Mouse (Mus musculus): Measurements from ENCODE around the gene Arf6. TPM values are rescaled to one million over a fixed set of nuclear protein-coding genes. Genes with fewer than 3 reads are reported as not detected.
"Not testable (repeated sequence)": the region's sequence is repeated elsewhere in the genome, so short reads cannot be mapped to it uniquely, and the experiment has no call there.

The Arf6 gene
- total RNA-seq, 2 experiments from 2014 or later: 100 to 105 TPM

DNA sequence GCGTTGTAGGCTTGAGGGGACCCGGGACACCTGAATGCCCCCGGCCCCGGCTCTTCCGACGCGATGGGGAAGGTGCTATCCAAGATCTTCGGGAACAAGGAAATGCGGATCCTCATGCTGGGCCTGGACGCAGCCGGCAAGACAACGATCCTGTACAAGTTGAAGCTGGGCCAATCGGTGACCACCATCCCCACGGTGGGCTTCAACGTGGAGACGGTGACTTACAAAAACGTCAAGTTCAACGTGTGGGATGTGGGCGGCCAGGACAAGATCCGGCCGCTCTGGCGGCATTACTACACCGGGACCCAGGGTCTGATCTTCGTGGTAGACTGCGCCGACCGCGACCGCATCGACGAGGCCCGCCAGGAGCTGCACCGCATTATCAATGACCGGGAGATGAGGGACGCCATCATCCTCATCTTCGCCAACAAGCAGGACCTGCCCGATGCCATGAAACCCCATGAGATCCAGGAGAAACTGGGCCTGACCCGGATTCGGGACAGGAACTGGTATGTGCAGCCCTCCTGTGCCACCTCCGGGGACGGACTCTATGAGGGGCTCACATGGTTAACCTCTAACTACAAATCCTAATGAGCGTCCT, 881 bp downstream of the Arf6 start:
- no peak for DNase-seq (ENCODE audit: low spot score in 2 of 2)

DNA sequence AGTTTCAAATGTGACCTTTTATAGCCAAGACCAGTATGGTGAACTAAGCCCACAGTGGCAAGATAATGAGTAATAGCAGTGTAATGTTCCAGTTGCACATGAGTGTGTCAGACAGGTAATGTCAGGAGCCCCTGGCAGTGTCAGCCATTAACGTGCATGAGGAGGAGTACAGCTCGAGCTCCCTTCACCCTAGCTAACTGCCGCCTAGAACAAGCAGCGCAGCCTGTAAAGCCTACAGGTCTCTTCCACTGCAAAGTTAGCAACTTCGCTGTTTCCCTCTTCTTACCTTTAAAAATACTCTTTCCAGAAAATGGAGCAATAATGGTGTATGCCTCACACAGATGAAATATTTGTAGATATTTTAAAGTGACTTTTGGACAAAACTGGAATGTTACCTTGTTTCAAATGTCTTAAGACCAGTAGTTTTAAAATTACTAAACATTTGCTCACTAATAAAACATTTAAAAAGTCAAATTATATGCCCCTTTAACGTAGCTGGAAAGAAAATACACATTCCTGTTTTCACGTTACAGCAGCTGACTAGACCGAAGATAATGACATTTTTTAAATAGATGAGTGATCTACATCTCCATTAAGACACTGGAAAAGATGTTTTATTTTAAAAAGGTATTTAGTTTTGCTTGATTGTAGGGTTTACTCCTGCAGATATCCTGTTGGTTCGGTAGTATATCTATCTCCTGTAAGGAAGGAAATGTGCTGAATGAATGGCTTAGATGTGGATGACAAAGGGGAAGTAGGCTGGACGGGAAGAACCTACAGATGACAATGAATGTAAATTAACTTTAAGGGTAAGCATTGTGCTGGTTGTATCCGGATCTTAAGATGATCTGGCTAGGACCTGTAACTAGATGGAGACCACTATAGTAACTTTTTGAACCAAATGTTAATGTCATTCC, 2.2 kb downstream of the Arf6 start:
- DNase-seq (ENCODE audit: low spot score in 2 of 2): no peak

DNA sequence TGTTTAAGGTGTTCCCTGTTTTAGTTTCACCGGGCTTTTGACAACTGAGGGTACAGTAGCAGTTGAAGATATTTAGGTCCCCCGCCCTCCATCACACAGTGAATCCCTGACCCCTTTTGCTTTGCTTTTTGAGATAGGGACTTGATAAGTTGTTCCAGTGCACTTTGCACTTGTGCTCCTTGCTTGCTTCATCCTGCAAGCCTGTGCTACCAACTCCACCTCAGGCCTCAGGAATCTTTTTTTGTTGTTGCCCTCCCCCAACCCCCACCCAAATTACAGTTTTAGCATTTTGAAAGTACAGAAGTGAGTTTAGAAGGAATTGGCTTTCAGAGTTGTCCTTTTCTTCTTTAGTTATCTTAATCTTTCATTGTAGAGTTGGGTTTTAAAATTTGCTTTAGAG, 4.2 kb downstream of the Arf6 start:
- no peak for DNase-seq (ENCODE audit: low spot score in 2 of 2)

DNA sequence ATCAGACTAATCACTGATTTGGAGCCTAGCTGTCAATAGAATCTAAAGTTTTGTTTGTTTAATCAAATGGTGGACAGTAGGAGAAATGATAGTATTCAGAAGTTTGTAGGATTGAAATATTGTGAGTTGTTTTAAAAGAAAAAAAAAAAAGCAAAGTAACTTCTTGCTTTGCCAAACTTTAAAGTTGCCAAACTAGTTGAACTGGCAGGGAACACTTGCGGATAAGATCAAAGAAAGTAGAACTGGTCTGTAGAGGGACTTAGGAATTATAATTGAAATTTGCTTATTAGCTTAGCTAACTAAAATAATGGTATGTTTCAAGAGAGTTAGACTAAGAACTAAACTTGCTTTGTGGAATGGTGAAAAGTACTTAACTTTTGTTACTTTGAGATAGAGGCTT, 5.2 kb downstream of the Arf6 start:
- DNase-seq (ENCODE audit: low spot score in 2 of 2): no peak

DNA sequence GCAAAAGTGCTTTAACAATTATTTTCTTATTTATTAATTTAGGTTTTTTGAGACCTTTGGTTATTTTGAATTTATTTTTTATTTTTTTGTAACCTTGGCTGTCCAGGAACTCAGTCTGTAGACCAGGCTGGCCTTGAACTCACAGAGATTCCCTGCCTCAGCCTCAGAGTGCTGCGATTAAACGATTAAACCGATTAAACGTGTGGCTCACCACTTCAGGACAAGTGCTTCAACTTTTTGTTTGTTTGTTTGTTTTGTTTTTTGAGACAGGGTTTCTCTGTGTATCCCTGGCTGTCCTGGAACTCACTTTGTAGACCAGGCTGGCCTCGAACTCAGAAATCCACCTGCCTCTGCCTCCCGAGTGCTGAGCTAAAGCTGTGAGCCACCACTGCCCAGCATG, 5.7 kb downstream of the Arf6 start:
- not testable (repeated sequence) for DNase-seq (ENCODE audit: low spot score in 2 of 2)

DNA sequence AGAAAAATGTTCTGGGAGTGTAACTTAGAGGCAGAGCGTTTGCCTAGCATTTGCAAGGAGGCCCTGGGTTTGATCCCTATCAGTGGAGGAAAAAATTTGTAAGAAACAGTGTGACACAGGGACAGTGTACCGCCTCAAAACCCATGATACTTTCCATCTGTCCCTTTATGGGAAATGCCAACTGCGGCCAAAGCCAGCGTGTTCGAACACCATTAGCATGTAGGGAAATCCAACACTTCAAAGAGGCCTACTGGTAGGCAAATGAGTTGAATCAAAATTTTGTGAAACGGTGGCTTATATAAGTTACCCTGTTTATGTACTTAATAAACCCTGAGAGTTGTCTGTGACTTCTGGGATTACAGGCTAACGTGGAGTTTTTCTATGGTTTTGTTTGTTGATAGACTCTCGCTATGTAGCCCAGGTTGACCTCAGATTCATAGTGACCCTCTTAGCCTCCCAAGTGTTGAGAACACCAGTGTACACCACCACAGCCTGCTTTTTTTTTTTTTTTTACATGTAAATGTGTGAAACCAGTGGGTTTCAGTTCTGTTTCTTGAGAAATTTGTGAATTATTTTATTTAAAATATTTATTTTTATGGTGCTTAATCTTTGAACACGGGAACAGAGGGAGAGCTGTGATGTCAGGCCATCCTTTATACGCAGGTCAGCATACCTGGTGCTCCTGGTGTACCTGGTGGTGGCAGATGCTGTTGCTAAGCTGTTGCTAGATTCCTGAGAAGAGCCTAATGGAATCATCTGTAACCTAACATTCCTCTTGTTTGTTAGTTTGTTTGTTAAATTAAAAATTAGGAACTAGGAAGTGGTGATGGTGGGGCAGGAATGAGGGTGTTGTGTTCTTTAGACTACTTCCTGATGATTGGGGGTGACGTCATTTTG, 6.9 kb downstream of the Arf6 start:
- no peak for DNase-seq (ENCODE audit: low spot score in 2 of 2)

DNA sequence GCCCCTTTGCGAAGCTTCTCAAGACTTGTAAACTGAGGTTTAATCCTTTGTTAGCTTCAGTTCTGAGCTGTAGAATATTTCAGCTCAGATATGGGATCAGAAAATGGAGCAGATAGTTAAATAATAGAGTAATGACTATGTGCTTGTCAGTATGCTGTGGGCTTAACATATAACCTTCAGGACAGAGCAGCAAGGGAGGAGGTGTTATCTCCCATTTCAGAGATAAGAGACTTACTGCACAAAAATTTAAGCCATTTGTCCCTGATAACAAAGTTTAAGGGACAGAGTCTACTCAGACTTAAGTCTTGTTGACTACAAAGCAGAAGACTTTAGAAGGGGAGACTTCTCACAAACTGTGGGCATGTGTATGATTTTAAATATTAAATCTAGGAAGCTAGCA, 10.9 kb downstream of the Arf6 start:
- DNase-seq (ENCODE audit: low spot score in 2 of 2): no peak

DNA sequence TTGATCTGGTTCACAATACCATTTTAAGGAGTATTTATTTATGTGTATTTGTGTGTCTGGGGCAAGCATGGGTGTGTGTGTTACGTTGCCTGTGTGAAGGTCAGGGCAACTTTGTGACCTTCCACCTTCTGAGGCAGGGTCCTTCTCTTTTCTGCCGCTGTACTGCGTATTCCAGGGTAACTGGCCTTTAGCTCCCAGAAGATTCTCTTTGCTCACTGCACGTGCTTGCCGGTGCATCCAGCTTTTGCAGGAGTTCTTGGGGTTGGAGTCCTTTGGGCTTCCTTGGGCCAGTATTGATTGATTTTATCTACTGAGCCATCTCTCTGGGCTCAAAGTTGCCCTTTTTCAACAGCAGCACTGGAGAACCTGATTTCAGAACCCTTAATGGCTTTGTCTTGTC, 12.7 kb downstream of the Arf6 start:
- no peak for DNase-seq (ENCODE audit: low spot score in 2 of 2)

DNA sequence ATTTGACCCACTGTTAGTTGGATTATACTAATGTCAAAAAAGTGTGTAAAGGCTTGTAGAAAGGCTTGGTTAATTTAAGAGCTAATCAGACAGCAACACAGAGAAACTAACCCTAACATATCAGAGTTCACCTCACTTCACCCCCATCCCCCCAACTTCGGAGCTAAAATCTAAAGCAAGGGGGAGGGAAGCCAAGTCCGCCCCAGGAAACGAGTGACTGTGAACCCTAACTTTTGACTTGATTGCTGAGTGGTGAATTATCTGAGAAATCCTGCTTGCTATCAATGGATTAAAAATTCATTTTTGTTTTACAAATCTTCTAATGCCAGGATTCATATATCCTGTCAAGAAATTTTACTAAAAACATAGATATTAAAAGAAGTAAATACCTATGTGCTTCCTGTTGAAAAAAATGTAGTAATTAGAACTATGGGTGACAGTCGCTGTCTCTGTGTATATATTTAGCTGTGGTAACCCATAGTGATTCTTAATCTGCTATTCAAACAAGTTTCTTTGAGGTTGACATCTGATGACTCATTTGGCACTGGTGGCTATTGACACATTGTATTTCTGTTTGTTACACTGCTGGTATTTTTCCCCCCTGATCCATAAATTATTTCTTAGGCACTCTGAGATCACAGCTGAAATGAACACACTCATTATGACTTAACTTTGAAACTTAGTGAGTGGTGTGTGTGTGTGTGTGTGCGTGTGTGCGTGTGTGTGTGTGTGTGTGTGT, 13.8 kb downstream of the Arf6 start:
- DNase-seq (ENCODE audit: low spot score in 2 of 2): no peak

DNA sequence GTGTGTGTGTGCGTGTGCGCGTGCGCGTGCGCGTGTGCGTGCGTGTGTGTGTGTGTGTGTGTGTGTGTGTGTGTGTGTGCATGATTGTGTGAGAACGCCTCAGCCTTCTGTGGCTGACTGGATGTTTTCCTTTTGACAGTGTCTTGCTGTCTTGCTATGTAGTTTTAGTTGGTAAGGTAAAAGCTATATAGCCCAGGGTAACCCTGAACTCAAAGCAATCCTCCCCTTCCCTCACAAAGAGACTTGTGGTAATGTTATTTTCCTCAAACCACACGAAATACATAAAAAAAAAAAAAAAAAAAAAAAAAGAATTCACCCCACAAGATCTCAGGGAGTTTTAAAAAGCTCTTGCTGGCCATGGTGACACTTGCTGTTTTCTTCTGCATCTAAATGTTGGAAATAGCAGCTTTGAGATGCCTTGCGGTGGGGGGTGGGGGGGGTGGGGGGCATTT, 14.4 kb downstream of the Arf6 start:
- not testable (repeated sequence) for DNase-seq (ENCODE audit: low spot score in 2 of 2)

DNA sequence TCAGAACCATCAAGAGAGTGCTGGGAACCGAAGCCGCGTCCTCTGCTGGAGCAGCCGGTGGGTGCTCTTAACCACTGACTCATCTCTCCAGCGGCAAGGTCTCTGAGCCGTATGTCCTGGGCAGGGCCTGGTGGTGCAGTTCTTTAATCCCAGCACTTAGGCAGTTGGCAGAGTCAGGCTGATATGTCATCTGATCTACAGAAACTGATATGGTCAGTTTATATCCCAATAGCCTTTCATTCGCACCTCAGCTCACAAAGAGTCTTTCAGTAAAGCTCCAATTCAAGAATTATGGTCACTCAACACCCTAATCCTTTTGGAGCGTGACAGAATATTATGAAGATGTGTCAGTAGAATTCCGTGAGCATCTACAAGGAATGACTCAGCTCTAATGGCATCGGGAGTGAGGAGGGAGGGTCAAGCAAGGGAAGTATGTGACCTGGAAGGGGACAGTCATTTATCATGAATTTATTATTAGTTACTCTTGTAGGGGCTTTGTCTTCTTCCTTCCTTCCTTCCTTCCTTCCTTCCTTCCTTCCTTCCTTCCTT, 16.4 kb downstream of the Arf6 start:
- DNase-seq (ENCODE audit: low spot score in 2 of 2): no peak

DNA sequence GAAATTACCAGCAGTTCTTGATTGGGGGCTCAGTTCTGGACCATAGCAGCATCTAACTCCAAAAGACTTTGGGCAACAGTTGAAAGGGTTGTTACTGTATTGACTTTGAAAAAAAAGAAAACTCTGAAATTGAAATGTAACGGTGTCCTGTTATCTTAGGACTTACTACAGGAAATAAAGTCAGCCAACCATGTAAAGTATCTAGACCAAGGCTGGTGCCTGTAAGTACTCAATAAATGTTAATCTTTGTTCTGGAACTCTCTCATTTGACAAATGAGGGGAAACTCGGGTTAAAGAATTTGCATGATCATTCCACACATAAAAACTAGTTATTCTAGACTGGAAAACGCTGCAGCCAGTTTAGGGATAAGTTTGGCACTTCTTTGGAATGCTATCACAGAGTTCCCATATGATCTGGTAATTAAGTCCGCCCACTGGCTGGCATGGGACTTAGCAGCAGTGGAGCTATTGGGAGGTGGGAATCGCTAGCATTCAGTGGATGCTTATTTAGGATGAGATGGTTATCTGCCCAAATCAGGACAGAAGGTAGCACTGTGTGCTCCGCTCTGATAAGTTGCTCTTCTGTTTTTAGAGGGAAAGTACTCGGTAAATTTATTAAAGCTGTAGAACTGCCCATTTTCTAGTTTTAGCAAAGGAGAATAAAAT, 17.5 kb downstream of the Arf6 start:
- DNase-seq (ENCODE audit: low spot score in 2 of 2): no peak

DNA sequence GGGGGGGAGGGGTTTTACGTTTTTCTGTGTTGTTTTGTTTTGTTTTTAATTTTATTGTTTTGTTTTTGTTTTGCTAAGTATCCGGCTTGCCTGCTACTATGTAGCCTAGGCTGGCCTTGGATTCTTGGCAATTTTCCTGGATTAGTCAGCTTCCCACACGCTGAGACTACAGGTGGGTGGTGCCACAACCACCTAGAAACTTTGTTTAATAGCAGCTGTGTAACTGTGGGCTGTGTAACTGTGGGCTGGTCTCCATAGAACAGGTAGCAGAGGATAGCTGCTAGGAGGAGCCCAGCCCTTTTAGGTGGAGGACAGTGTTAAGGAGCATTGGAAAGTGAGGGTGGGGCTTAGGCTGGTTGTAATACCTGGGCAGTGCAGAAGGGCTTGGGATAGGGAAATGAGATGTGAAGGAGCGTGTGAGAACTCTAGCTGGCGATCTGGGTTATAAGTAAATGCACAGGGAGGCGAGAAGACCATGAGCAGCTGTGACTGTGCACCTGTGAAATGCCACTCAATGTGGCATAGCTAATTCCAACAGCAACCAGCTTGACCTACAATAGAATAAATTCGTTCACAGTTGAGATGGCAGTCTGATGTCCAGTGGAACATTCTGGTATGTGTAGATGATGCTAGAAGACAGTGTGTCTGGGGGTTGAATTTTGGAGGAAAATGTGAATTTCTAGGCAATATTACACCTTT, 18.2 kb downstream of the Arf6 start:
- no peak for DNase-seq (ENCODE audit: low spot score in 2 of 2)

DNA sequence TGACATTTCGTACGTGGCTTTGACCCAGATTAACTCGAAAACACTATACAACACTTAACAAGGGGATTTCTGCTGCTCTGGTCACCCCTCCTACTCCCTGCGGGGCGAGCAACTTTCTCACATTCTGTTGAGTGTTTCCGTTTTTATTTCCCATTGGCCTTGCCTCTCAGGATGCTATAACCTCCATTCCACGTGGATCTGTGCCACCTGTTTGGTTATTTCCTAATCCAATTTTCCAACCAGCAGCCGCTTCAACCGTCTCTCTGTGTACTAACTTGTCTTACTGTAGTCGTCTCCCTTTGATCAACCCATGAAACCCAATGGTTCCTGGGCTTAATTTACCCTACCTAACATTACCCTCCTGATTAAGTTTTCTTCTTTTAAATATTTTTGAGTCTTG, 21.1 kb downstream of the Arf6 start:
- no peak for DNase-seq (ENCODE audit: low spot score in 2 of 2)

DNA sequence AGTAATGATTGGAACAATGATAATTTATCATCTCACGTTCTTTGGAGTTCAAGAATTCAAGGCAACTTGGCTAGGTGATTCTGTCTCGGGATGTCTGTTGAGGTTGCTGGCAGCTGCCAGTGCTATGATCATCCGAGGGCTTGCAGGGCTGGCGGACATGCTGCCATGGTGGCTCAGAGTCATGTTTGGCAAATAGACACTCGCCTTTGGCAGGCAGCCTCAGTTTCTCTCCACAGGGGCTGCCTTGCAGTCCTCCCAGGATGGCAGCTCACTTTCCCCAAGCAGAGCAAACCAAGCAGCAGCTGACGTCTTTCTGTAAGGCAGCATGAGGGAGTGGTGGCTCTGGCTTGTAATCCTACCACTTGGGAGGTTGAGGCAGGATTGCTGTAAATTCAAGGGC, 22.5 kb downstream of the Arf6 start:
- no peak for DNase-seq (ENCODE audit: low spot score in 2 of 2)

DNA sequence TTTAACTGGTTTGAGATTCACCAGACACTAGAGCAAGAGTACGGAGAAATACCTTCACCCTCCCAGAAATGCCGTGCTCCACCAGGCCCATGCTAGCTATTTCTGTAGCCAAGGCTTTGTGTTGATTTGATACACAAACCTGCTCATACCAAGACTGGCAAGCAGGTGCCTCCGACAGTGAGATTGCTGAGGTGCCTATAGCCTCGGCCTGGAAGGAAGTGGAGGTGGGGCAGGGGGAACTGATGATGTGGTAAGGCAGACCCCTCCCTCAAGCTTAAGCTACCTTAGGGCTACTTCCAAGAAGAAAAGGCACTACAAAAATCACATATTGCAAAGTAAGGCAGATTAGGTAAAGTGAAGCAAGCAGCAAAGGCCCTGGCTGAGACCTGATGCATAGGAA, 28.4 kb downstream of the Arf6 start:
- no peak for DNase-seq (ENCODE audit: low spot score in 2 of 2)

DNA sequence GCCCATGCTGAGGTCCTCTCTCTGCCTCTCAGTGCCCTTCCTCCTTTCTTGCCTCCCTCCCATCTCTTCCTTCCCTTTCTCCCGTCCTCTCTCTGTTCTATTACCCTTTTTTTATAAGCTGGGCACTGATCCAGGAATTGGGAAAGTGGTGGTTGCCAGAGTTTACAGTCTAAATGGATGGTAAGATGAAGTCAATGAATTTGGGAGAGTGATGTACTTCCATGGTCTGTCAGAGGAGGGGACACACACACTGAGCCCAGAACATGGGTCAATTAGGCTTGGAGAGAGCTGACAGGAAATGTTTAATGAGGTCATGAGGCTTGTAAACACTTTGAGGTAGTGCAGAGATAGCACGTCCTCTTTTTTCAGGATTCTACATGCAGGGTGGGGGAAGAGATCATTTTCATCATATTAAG, 28.9 kb downstream of the Arf6 start:
- DNase-seq (ENCODE audit: low spot score in 2 of 2): no peak

DNA sequence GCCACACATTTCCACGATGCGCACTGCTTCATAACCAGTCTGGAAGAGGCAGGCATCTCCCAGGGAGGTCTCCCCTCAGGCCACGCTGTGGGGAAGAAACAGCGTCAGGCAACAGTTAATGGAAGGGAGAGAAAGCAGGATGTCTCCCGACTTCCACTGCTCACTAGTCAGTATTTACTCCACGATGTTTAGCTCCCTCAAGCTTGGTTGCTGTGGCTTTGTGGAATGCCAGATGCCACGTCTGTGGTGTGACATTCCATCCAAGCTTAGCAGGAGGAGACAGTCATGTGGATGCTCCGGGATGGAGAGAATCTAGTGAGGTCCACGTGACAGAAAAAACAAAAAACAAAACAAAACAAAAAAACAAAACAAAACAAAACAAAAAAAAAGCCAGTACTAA, 30.1 kb downstream of the Arf6 start:
- no peak for DNase-seq (ENCODE audit: low spot score in 2 of 2)

DNA sequence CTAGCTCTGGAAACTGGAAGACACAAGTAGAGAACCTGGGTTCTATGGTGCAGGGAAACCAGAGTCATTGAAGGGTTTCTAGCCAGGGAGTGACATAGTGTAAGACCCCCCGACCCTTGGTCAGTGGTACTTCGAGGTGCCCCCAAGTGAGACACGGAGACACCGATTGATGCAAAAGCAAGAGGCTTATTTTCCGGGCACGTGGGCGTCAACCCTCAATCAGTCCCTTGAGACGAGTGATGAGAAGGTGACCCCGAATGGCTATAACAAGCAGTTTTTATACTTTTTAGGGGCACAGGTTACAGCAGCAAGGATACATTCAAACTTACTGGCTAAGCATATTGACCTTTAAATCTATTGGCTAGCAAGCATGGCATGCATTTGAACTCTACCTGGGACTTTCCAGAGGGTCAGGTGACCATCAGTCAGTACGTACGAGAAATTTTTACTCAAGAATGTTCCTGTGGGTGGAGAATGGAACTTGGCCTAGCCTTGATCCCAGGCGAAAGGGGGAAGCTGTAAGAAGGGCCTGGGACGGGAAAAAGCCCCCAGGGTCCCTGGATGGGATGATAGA, 30.7 kb downstream of the Arf6 start:
- DNase-seq (ENCODE audit: low spot score in 2 of 2): no peak

Measured in adrenal gland, postnatal 4 days (tissue).